Mouse (Mus musculus): ENCODE results near the gene Jam3.

GRCm38 (mm10) chr9:27086256-27086655, 69.0 kb downstream of the Jam3 start:
- TF ChIP-seq CTCF (IDR thresholded peaks at IDR 0.05; ENCODE audit: low read depth, low read length) = no peak
- no peak for TF ChIP-seq POLR2A (IDR thresholded peaks at IDR 0.05; ENCODE audit: extremely low read depth, insufficient read depth, low read length)
